Mouse (Mus musculus): ENCODE data around the gene Prex1. TPM values are rescaled to one million over a fixed set of nuclear protein-coding genes. Genes with fewer than 3 reads are reported as not detected.

The Prex1 gene
- total and polyA plus RNA-seq, 3 experiments, result 5.5 to 19.5 (median 18.5) TPM

GRCm38 (mm10) chr2:166686917-166687316 is 26.7 kb downstream of the Prex1 start:
- Histone ChIP-seq H3K9me3 (replicated peaks; ENCODE audit: low read length) (no peaks in the 10 kb centered on the region), H3K4me2 (ENCODE audit: insufficient read depth, low read depth, poor library complexity, severe bottlenecking) (no peak overlapping the region), H3K27ac (ENCODE audit: insufficient read depth, low read depth) (no peak overlapping the region), H3K79me2 (replicated peaks; ENCODE audit: control insufficient read depth, extremely low read depth, insufficient read depth, poor library complexity, severe bottlenecking) (no peaks in the 10 kb centered on the region), H3K36me3 (replicated peaks in 1 of 2; ENCODE audit: control insufficient read depth in 1 of 2, insufficient read depth in 1 of 2, low read length in 1 of 2) (peaks cover 0 to 30% of the 10 kb centered on the region in 2 experiments), H3K9ac (ENCODE audit: insufficient read depth, low read depth) (no peak overlapping the region), H3K4me3 (replicated peaks in 1 of 3; ENCODE audit: low read depth in 2 of 3, low read length in 2 of 3, poor library complexity in 1 of 3) (no peak overlapping the region), H3K4me1 (ENCODE audit: control insufficient read depth in 1 of 2, insufficient read depth in 2 of 2) (peaks cover 10 to 49% of the 10 kb centered on the region in 2 experiments), H3K27me3 (replicated peaks) (no peaks in the 10 kb centered on the region)
- in situ Hi-C loops (cut with MboI; ENCODE audit: low pct_ligation_motif_present, low pct_unique_long_range_greater_than_20kb, low sequenced_read_pairs) (no loop called here), dilution Hi-C loops (cut with MboI; ENCODE audit: extremely low pct_ligation_motif_present, extremely low pct_unique_long_range_greater_than_20kb, low sequenced_read_pairs) (no loop called here)
- TF ChIP-seq BHLHE40 (IDR thresholded peaks at IDR 0.05; ENCODE audit: low read depth, low read length), result peak; percentile 43; the same call in 1 of the 2 replicates
- TF ChIP-seq CHD1 (IDR thresholded peaks at IDR 0.05; ENCODE audit: low read depth, low read length), result no peak
- DNase-seq (ENCODE audit: extremely low read depth), result no peak

- no peaks in the 10 kb centered on the region for H3K9me3 ChIP-seq (replicated peaks; ENCODE audit: low read length)
- H3K79me2 ChIP-seq (replicated peaks; ENCODE audit: control insufficient read depth, extremely low read depth, insufficient read depth, poor library complexity, severe bottlenecking), result no peaks in the 10 kb centered on the region
- H3K4me3 ChIP-seq (replicated peaks in 1 of 3; ENCODE audit: low read depth in 2 of 3, low read length in 2 of 3, poor library complexity in 1 of 3), result no peak overlapping the region
- peaks cover 6 to 44% of the 10 kb centered on the region in 2 experiments for H3K4me1 ChIP-seq (ENCODE audit: control insufficient read depth in 1 of 2, insufficient read depth in 2 of 2)
- no peak for DNase-seq (ENCODE audit: extremely low read depth)
- dilution Hi-C loops (cut with MboI; ENCODE audit: extremely low pct_ligation_motif_present, extremely low pct_unique_long_range_greater_than_20kb, low sequenced_read_pairs), result no loop called here
- no peak overlapping the region for H3K4me2 ChIP-seq (ENCODE audit: insufficient read depth, low read depth, poor library complexity, severe bottlenecking)
- H3K9ac ChIP-seq (ENCODE audit: insufficient read depth, low read depth), result no peak overlapping the region
- peaks cover 0 to 23% of the 10 kb centered on the region in 2 experiments for H3K36me3 ChIP-seq (replicated peaks in 1 of 2; ENCODE audit: control insufficient read depth in 1 of 2, insufficient read depth in 1 of 2, low read length in 1 of 2)
- in situ Hi-C loops (cut with MboI; ENCODE audit: low pct_ligation_motif_present, low pct_unique_long_range_greater_than_20kb, low sequenced_read_pairs), result no loop called here
- H3K27ac ChIP-seq (ENCODE audit: insufficient read depth, low read depth), result no peak overlapping the region
- TF ChIP-seq MXI1 (IDR thresholded peaks at IDR 0.05; ENCODE audit: low read depth, low read length) (no peak), MAX (IDR thresholded peaks at IDR 0.05; ENCODE audit: low read length) (no peak), JUND (conservative IDR thresholded peaks at IDR 0.05; ENCODE audit: low read depth, low read length) (no peak), MEF2A (IDR thresholded peaks at IDR 0.05; ENCODE audit: borderline replicate concordance, low read depth, low read length) (no peak), RAD21 (IDR thresholded peaks at IDR 0.05; ENCODE audit: low read depth, low read length) (no peak), JUN (IDR thresholded peaks at IDR 0.05; ENCODE audit: insufficient read depth, low read depth, low read length) (no peak), UBTF (IDR thresholded peaks at IDR 0.05; ENCODE audit: low read depth, low read length) (no peak), BHLHE40 (IDR thresholded peaks at IDR 0.05; ENCODE audit: low read depth, low read length) (no peak), IRF4 (IDR thresholded peaks at IDR 0.05; ENCODE audit: low read depth, low read length) (no peak), KAT2A (IDR thresholded peaks at IDR 0.05; ENCODE audit: insufficient replicate concordance, low read length) (no peak), NELFE (IDR thresholded peaks at IDR 0.05; ENCODE audit: low read depth, low read length) (no peak), CHD2 (IDR thresholded peaks at IDR 0.05; ENCODE audit: low read length) (no peak)
- H3K27me3 ChIP-seq (replicated peaks), result no peaks in the 10 kb centered on the region
Measured at GRCm38 (mm10) chr2:166685824-166686223, 27.8 kb downstream of the Prex1 start.
